Mouse (Mus musculus) thymus, adult 2 months (tissue): ENCODE results near the gene Stk10. TPM values are rescaled to one million over a fixed set of nuclear protein-coding genes. Genes with fewer than 3 reads are reported as not detected.
A peak's percentile ranks its signal among the peaks of the same experiment; 100 is the strongest.

Experiments
- DNase-seq: peaks from one replicate; pipeline ENCODE4 v3.0.0; 2021
- H3K27ac ChIP-seq: fragments of 200-500 bp; 2 replicates; pipeline ENCODE4 v1.5.1; 2012; ENCODE audit warnings: low read length, control low read depth; ENCODE audit not compliant: control insufficient read depth, insufficient read depth
- H3K27me3 ChIP-seq: fragments of 200-500 bp; 2 replicates; pipeline ENCODE4 v1.6.1; 2012; ENCODE audit warnings: mild to moderate bottlenecking, low read length, moderate library complexity, mixed read lengths; ENCODE audit not compliant: control insufficient read depth, insufficient read depth
- H3K36me3 ChIP-seq: fragments of 200-500 bp; 2 replicates; pipeline ENCODE4 v1.6.1; 2012; ENCODE audit warnings: mild to moderate bottlenecking, low read length, moderate library complexity; ENCODE audit not compliant: control insufficient read depth, insufficient read depth
- H3K4me1 ChIP-seq: fragments of 200-500 bp; replicated peaks from 2 replicates; pipeline ENCODE4 v1.6.1; 2012; ENCODE audit warnings: low read length; ENCODE audit not compliant: control insufficient read depth, insufficient read depth
- H3K4me3 ChIP-seq: fragments of 200-500 bp; 2 replicates; pipeline ENCODE4 v1.5.1; 2012; ENCODE audit warnings: mild to moderate bottlenecking, low read length, control low read depth, moderate library complexity; ENCODE audit not compliant: control insufficient read depth, insufficient read depth
- CTCF ChIP-seq: fragments of 200-500 bp; IDR thresholded peaks from 2 replicates; pipeline ENCODE4 v1.5.1; 2012; ENCODE audit warnings: mild to moderate bottlenecking, control low read depth, low read length, moderate library complexity, borderline replicate concordance; ENCODE audit not compliant: control insufficient read depth, poor library complexity, insufficient read depth; ENCODE audit errors: extremely low read depth
- POLR2A ChIP-seq: fragments of 200-500 bp; IDR thresholded peaks from 2 replicates; pipeline ENCODE4 v1.6.1; 2012; ENCODE audit warnings: mild to moderate bottlenecking, low read length, control low read depth, moderate library complexity; ENCODE audit not compliant: control insufficient read depth, poor library complexity, insufficient read depth; ENCODE audit errors: extremely low read depth
- WGBS: fragments of 180-500 bp; shearing (Covaris S2); methylation state at CpG from one replicate; pipeline ENCODE4 v1.1.7; 2018; 5-methylcytosine and 5-hydroxymethylcytosine counted together
- polyA plus RNA-seq: library from polyadenylated mRNA; depleted of rRNA; stranded (reverse); fragments of >200 nt; gene quantifications from 2 replicates; pipeline ENCODE4 v1.2.3, GENCODE M21; 2012; rRNA removed

Gene Stk10
- polyA plus RNA-seq, 1 experiment: 50.3 TPM

DNA sequence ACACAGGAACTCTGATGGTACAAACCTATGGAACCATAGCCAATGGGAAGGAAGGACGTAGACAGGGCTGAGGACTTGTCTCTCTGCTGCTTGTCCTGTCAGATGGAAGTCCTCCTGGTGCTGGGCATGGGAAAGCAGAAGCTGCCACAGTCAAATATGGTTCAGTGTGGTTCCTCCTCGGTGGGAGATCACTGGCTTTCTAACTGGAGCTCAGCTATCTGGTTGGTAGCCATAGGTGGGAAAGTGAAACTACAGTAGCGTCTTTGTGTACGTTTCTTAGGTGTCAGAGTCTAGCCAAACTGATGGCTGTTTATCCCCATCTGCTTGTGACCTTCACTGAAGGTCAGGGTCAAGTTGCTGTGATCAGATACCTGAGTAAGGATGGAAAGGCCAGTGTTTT, 138.4 kb downstream of the Stk10 start:
- Histone ChIP-seq H3K27ac (no peak overlapping the region), H3K27me3 (no peaks in the 10 kb centered on the region), H3K36me3 (no peaks in the 10 kb centered on the region), H3K4me3 (peak overlapping the region; percentile 27; the same call in 1 of the 2 replicates), H3K4me1 (peaks cover 5% of the 10 kb centered on the region)
- WGBS: 20% methylated on average over 4 of the region's 4 CpGs
- no peak for TF ChIP-seq CTCF
- TF ChIP-seq POLR2A: no peak
- no peak for DNase-seq

Other genes with a start within 250 kb of the Stk10 start
- 1,371 and 1,698 TPM in 2 replicates for gene Hba-a1, start 249.8 kb upstream of the Stk10 start, polyA plus RNA-seq
- 0.23 TPM in 1 of 2 replicates, not detected in the other for gene Hbq1b, start 246.3 kb upstream of the Stk10 start, polyA plus RNA-seq
- 2,237 and 2,638 TPM in 2 replicates for gene Hba-a2, start 236.8 kb upstream of the Stk10 start, polyA plus RNA-seq
- 0.27 TPM in 1 of 2 replicates, not detected in the other for gene Hbq1a, start 233.2 kb upstream of the Stk10 start, polyA plus RNA-seq
- 6.8 and 7.5 TPM in 2 replicates for gene Sh3pxd2b, start 185.5 kb upstream of the Stk10 start, polyA plus RNA-seq
- gene Ubtd2, start 77.9 kb upstream of the Stk10 start, polyA plus RNA-seq: 8.7 and 9.1 TPM in 2 replicates
- 0.71 and 0.85 TPM in 2 replicates for gene Efcab9, start 1.2 kb upstream of the Stk10 start, polyA plus RNA-seq
- 55.6 and 61.7 TPM in 2 replicates for gene Fbxw11, start 109.4 kb downstream of the Stk10 start, polyA plus RNA-seq